Mouse (Mus musculus): ENCODE measurements around the gene Tns3.

GRCm38 (mm10) chr11:8572762-8573161, 91.6 kb downstream of the Tns3 start:
- TF ChIP-seq CTCF (IDR thresholded peaks at IDR 0.05; ENCODE audit: extremely low read depth, insufficient read depth, low read length) = no peak
- TF ChIP-seq POLR2A (IDR thresholded peaks at IDR 0.05; ENCODE audit: extremely low read depth, insufficient read depth, low read length) = no peak
